Mouse (Mus musculus): Measurements from ENCODE around the gene Hsd17b3. TPM values are rescaled to one million over a fixed set of nuclear protein-coding genes. Genes with fewer than 3 reads are reported as not detected.

The Hsd17b3 gene
- not detected in 2 replicates for total RNA-seq (2017)

DNA sequence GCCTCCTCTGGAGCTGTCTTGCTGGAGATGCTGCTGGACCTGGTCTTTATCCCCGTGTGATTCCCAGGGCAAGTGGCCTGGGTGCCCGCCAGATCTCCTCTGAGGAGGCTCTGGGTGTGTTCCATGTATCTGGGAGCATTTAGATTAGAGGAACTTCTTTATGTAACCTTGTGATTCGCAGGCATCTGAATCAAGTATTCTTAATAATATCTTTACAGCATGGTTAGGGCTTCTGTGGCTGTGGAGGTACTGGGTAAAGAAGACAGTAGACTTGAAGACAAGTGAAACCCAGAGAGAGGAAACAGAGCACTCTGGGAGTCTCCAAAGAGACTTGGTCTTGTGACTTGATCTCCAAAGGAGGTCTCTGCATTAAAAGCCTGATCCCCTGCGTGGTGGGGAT lies at the start of gene Hsd17b3:
TSS of gene Hsd17b3 (minus strand) at position 101 of the 400 bp plus-strand sequence.
- no peak for ATAC-seq (replicated peaks; ENCODE audit: low read depth, poor library complexity, severe bottlenecking)

DNA sequence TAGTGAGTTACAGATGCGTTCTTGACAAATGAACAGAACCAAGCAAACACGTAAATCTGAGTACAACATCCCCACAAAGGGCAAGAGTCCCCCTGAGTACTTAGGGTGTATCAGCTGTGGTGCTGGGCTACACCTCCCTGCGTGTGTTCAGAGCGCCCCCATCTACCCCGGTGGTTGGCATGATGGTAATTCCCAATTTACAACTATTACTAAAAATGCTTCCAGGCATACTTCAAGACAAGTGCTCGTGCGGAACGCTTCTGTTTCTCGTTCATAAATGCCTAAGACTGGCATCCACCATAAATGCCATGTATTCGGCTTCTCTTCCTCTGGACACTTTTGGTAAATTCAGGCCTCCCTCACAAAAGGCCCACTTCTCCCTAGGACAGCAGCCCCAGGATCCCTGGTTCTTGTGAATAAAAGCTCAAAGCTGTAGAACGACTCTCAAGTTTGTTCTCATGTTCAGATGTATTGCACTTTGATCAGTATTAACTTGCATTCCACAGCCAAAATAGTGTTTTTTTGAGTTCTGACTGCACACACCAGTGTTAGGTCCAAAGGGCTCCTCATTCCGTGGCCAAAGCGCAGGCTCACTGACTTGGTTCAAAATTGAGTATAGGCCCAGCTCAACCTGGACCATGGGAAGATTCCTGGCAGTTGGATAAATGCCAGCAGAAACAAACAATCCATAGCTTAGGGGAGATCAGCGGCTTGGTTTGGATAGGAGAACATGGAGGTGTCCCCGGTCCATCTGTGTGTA lies 40.8 kb upstream of the Hsd17b3 start:
- peak; percentile 71 for ATAC-seq (replicated peaks; ENCODE audit: low read depth, poor library complexity, severe bottlenecking)

- ATAC-seq (replicated peaks; ENCODE audit: low read depth, poor library complexity, severe bottlenecking), result peak; percentile 76
Observed at GRCm38 (mm10) chr13:64128858-64129615, 40.0 kb upstream of the Hsd17b3 start, which contains the start of gene Slc35d2. Gene Slc35d2 (minus strand): TSS chr13:64129368.

DNA sequence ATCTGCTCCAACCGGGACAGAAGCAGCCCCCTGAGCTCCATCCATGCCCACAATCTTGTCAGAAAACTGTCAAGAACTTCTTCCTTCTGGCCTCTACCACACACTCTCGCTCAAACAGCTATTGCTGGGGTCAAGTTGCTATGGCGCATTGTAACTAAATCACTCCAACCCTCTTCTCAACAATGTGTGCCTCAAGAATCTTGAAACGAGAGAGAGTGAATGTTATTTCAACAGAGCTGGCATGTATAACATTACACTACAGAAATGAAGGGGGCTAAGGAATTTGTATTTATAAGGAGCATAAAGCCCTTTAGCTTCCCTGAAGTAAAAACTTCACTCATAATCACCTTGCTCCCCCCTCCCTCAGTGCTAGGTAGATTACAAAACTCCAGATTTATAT lies 37.3 kb upstream of the Hsd17b3 start:
- ATAC-seq (replicated peaks; ENCODE audit: low read depth, poor library complexity, severe bottlenecking), result no peak

DNA sequence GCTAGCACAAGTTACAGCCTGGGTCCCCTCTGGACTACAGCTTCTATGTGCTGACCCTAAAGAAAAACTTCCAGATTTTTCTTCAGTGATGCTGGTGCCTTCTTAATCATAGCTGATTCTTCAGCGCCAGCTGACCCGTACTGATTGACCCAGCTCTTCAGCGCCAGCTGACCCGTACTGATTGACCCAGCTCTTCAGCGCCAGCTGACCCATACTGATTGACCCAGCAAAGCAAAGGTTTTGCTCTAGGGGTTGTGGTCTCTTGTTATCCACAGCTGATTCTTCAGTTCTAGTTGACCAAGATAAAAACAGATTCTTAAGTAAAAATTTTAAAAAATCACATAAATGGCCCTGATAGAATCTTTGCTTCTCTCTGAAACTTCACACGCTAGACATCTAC lies 35.9 kb upstream of the Hsd17b3 start:
- no peak for ATAC-seq (replicated peaks; ENCODE audit: low read depth, poor library complexity, severe bottlenecking)

GRCm38 (mm10) chr13:64123491-64124188 lies 34.6 kb upstream of the Hsd17b3 start:
- no peak for ATAC-seq (replicated peaks; ENCODE audit: low read depth, poor library complexity, severe bottlenecking)

- peak; percentile 51 for ATAC-seq (replicated peaks; ENCODE audit: low read depth, poor library complexity, severe bottlenecking)
Observed at GRCm38 (mm10) chr13:64120760-64121159, 31.7 kb upstream of the Hsd17b3 start.

DNA sequence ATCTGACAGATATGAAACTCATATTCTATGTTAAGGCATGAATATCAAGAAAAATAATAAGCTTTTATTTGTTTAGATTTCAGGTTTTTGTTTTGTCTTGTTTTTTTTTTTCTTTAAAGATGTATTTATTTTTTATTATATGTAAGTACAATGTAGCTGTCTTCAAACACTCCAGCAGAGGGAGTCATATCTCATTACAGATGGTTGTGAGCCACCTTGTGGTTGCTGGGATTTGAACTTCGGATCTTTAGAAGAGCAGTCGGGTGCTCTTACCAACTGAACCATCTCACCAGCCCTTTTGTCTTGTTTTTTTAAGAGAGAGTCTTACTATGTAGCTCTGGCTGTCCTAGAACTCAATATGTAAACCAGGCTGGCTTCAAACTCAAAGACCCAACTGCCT lies 28.4 kb upstream of the Hsd17b3 start:
- no peak for ATAC-seq (replicated peaks; ENCODE audit: low read depth, poor library complexity, severe bottlenecking)

GRCm38 (mm10) chr13:64110421-64110820 lies 21.4 kb upstream of the Hsd17b3 start:
- no peak for ATAC-seq (replicated peaks; ENCODE audit: low read depth, poor library complexity, severe bottlenecking)

DNA sequence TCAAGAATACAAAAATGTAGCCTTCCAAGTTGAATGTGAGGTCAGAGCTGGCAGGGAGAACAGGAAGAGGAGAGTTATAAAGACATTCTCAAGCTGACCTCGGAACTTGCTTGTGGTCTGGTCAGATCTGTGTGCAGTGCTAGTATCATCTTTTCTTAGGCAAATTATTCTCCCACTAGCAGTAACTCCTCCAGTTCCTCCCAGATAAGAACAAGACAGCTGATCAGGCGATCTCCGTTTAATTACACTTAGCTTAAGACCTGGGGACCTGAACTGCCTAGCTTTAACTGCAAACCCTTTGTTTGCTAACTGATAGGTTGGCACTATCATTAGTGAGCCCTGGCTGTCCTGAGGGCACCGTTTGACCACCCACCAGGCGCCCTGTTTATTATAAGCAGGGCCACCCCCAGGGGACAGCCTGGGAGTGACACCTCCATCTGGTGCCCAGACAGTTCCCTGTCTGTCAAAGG lies 19.4 kb upstream of the Hsd17b3 start:
- peak; percentile 67 for ATAC-seq (replicated peaks; ENCODE audit: low read depth, poor library complexity, severe bottlenecking)

GRCm38 (mm10) chr13:64107535-64107934 lies 18.5 kb upstream of the Hsd17b3 start:
- ATAC-seq (replicated peaks; ENCODE audit: low read depth, poor library complexity, severe bottlenecking), result peak; percentile 53

DNA sequence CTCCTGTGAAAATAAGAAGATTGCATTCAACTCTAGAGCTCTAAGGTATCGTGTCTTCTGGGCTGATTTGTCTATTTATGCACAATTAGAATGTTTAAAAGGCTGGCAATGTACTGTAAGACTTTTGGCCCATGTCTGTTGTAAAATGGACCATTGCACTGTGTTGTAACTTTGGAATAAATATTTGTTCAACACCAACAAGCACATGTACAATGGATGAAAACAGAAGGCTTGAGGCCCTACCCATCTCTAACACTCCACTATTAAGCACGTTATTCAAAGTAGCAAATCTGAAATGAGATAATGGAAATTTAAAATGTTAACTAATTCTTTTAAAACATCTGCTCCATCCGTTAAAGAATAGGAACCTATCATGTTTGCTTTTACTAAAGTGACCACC lies 18.1 kb upstream of the Hsd17b3 start:
- no peak for ATAC-seq (replicated peaks; ENCODE audit: low read depth, poor library complexity, severe bottlenecking)

DNA sequence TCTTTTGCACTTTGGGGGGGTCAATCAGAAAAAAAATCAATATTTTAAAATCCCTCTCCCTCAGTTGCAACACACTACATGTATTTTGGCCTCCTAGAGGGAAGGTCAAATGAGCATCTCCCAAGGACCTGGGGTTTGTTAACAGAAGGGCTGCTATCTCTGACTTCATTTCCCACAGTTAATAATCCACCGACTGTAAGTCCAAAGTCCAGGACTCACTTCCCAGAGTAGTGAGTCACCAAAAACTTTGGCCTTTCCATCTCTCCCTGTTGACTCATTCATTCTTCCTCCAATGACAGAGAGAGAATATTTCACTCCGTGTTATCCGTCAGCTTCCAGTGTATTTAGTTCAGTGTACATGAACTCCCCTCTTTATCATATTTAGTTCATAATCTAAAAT lies 16.7 kb upstream of the Hsd17b3 start:
- ATAC-seq (replicated peaks; ENCODE audit: low read depth, poor library complexity, severe bottlenecking), result no peak

- ATAC-seq (replicated peaks; ENCODE audit: low read depth, poor library complexity, severe bottlenecking), result peak; percentile 70
Observed at GRCm38 (mm10) chr13:64100186-64100585, 11.2 kb upstream of the Hsd17b3 start.

DNA sequence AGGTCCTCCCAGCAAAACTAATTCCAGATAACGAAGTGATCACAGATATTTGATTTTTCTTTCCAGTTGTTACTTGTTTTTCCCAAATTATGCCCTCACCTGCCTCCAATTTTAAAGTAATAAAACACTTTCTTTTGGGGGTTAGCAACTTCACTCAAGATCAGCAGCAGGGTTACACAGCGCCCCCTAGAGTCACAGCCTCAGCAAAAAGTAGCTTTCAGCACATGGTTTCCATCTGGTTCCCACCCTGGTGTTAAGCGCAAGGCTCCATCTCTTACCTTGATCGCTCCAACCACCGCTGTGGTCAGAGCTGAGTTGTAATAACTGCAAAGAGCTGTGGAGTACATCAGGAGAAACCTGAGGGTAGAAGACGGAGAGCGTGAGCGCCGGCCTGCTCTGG lies 10.0 kb upstream of the Hsd17b3 start:
- ATAC-seq (replicated peaks; ENCODE audit: low read depth, poor library complexity, severe bottlenecking), result peak; percentile 59; the same call in 1 of the 2 replicates

GRCm38 (mm10) chr13:64093341-64093740 lies 4.3 kb upstream of the Hsd17b3 start:
- peak; percentile 74 for ATAC-seq (replicated peaks; ENCODE audit: low read depth, poor library complexity, severe bottlenecking)

- ATAC-seq (replicated peaks; ENCODE audit: low read depth, poor library complexity, severe bottlenecking), result no peak
Observed at GRCm38 (mm10) chr13:64092752-64093151, 3.7 kb upstream of the Hsd17b3 start.

DNA sequence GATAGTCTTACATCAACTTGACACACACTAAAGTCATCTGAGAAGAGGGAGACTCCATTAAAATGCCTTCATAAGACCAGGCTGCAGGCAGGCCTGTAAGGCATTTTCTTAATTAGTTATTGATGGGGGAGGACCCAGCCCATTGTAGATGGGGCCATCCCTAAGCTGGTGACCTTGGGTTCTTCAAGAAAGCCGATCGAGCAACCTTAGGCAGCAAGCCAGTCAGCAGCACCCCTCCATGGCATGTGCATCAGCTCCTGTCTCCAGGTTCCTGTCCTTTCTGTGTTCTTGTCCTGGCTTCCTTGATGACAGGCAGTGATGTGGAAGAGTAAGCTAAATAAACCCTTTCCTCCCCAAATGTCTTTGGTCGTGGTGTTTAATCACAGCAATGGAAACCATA lies 3.1 kb upstream of the Hsd17b3 start:
- no peak for ATAC-seq (replicated peaks; ENCODE audit: low read depth, poor library complexity, severe bottlenecking)

DNA sequence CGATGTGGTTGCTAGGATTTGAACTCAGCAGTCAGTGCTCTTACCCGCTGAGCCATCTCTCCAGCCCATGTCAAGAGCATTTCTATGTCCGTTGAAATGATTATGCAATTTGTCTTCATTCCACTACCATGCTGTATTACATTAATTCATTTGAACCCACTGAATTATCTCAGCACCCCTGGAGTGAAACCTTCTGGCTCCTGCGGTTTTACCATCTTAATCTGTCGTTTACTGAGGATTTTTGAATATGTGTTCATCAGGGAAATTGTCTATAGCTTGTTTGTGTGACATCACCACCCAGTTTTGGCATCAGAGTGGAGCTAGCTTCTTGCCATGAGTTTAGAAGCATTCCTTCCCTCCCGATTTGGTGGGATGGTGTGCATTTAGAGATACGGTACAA lies 2.0 kb upstream of the Hsd17b3 start:
- ATAC-seq (replicated peaks; ENCODE audit: low read depth, poor library complexity, severe bottlenecking), result no peak

DNA sequence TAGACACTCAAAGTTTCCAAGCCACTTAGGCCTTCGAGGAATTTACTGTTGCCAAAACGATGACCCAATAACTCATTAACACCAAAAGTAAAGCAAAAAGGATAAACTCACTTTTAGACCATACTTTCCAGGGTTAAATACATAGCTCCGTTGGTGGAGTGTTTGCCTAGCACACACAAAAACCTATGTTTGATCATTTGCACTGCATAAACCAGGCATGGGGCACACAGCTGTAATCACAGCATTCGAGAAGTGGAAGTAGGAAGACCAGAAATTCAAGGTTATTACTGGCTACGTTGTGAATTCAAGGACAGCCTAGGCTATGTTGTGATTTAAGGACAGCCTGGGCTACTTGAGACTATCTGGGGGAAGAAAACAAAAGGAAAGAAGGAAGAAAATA lies 1.2 kb upstream of the Hsd17b3 start:
- ATAC-seq (replicated peaks; ENCODE audit: low read depth, poor library complexity, severe bottlenecking), result no peak

- ATAC-seq (replicated peaks; ENCODE audit: low read depth, poor library complexity, severe bottlenecking), result no peak
Observed at GRCm38 (mm10) chr13:64088057-64088456, 973 bp downstream of the Hsd17b3 start.
